Mouse (Mus musculus): ENCODE results near the gene Gbp7. TPM values are rescaled to one million over a fixed set of nuclear protein-coding genes. Genes with fewer than 3 reads are reported as not detected.
"Not testable (repeated sequence)": the region's sequence is repeated elsewhere in the genome, so short reads cannot be mapped to it uniquely, and the experiment has no call there.

The Gbp7 gene
- polyA plus RNA-seq, 1 experiment: 0.62 TPM

DNA sequence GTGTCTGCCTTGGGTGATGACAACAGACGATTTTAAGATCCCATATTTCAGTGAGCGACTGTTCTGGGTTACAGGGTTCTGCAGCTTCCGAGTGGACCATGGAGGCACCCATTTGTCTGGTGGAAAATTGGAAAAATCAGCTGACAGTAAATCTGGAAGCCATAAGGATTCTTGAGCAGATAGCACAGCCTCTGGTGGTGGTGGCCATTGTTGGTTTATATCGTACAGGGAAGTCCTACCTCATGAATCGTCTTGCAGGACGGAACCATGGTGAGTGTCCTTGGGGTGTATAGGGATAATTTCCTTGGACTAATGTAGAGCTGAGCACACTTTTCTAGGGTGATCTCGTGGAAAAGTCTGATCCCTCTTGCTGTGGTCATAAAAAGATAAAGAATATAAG is 31.5 kb downstream of the Gbp7 start:
- no peak for DNase-seq (ENCODE audit: low read depth)
- TF ChIP-seq POLR2A (IDR thresholded peaks at IDR 0.05; ENCODE audit: borderline replicate concordance, extremely low read depth, insufficient read depth, insufficient read length, poor library complexity, severe bottlenecking): no peak
- no peak for TF ChIP-seq CTCF (IDR thresholded peaks at IDR 0.05; ENCODE audit: borderline replicate concordance, extremely low read depth, insufficient read depth, insufficient read length)

DNA sequence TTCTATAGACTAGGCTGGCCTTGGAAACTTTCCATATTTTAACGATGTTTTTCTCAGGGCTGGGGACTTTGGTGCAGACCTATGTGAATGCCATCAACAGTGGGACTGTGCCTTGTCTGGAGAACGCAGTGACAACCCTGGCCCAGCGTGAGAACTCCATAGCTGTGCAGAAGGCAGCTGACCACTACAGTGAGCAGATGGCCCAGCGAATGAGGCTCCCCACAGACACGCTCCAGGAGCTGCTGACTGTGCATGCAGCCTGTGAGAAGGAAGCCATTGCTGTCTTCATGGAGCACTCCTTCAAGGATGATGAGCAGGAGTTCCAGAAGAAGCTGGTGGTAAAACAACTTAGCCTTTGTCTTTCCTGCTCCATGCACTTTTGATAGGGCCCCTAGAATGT is 37.3 kb downstream of the Gbp7 start:
- DNase-seq (ENCODE audit: low read depth): not testable (repeated sequence)

DNA sequence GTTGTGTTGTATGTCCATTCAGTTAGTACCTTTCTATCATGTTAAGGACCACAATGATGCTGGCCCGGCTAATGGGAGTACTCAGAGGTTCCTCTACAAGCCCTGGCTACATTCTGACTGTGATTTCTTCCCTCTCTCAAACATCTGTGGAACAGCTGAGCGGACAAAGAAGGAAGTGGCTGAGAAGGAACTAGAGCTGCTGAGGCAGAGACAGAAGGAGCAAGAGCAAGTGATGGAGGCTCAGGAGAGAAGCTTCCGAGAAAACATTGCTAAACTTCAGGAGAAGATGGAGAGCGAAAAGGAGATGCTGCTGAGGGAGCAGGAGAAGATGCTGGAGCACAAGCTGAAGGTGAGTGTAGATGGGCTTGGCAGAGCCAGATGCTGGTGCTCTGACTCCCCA is 40.6 kb downstream of the Gbp7 start:
- TF ChIP-seq CTCF (IDR thresholded peaks at IDR 0.05; ENCODE audit: borderline replicate concordance, extremely low read depth, insufficient read depth, insufficient read length) (no peak), POLR2A (IDR thresholded peaks at IDR 0.05; ENCODE audit: borderline replicate concordance, extremely low read depth, insufficient read depth, insufficient read length, poor library complexity, severe bottlenecking) (no peak)
- no peak for DNase-seq (ENCODE audit: low read depth)

DNA sequence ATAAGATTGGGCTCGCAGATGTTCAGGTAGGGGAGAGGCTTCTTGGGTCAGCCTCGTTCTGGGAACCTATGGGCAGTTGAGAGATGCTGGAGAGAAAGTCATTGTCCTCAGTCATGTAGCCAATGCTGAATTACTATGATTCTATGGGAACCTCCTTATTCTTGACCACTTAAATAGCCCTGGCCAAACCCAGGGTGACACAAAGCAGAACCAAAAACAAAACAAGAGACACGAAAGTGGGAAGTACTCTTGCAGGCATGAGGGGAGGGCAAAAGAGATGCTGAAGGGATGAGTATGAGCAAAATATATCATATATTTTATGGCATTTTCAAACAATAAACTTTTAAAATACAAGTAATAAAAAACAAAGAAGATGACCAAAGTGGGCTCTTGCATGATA is 47.0 kb downstream of the Gbp7 start:
- no peak for TF ChIP-seq CTCF (IDR thresholded peaks at IDR 0.05; ENCODE audit: borderline replicate concordance, extremely low read depth, insufficient read depth, insufficient read length)
- TF ChIP-seq POLR2A (IDR thresholded peaks at IDR 0.05; ENCODE audit: borderline replicate concordance, extremely low read depth, insufficient read depth, insufficient read length, poor library complexity, severe bottlenecking): no peak
- no peak for DNase-seq (ENCODE audit: low read depth)

DNA sequence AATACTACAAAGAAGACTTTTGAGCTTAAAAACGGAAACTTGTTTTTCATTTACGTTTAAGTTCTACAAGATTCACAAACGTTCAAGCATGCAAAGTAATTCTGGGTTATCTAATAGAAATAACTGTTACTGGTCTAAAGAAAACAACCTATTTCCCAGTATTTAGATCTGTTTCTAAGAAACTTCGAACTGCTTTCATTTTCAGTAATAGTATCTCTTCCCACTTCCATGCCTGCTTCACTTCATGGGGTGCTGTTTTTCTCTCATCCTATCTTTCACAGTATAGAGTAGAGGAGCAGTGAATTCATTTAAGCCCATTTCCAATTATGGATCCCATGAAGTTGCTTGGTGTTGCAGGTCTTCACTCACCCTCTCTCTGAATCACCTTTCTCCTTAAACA is 48.2 kb downstream of the Gbp7 start:
- DNase-seq (ENCODE audit: low read depth): no peak
- TF ChIP-seq POLR2A (IDR thresholded peaks at IDR 0.05; ENCODE audit: borderline replicate concordance, extremely low read depth, insufficient read depth, insufficient read length, poor library complexity, severe bottlenecking) (no peak), CTCF (IDR thresholded peaks at IDR 0.05; ENCODE audit: borderline replicate concordance, extremely low read depth, insufficient read depth, insufficient read length) (no peak)

DNA sequence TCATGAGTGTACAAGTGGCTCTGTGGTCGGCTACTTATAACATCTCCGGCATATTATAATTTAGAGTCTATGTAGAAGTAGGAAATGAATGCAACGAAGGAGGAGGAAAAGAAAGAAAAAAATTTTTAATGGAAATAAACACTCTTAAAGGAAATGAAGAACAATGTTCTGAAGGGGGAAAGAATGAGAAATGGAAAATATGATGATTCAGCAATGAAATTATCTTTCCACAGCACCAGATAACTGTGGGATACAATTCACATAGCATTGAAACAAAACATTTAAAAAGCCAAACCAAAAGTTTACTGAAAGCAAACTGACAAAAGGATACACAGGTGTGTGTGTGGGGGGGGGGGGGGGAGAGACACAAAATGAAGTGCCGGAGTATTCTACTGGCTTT is 52.9 kb downstream of the Gbp7 start:
- TF ChIP-seq POLR2A (IDR thresholded peaks at IDR 0.05; ENCODE audit: borderline replicate concordance, extremely low read depth, insufficient read depth, insufficient read length, poor library complexity, severe bottlenecking) (no peak), CTCF (IDR thresholded peaks at IDR 0.05; ENCODE audit: borderline replicate concordance, extremely low read depth, insufficient read depth, insufficient read length) (no peak)
- no peak for DNase-seq (ENCODE audit: low read depth)

DNA sequence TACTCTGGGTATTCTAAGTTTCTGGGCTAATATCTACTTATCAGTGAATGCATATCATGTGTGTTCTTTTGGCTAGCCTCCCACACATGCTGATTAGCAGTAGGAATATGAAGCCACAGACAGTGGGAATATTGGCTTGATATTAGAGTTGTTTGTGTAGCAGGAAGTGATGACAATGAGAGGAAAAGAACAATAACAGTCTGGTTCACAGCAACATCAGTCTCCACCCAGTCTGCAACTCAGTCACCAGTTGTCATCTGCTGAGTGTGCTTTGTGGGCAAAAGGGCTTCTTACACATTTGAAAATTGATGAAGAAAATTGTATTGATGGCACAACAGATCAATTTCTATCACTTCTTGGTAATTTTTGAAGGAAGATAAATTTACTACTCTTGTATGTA is 57.2 kb downstream of the Gbp7 start:
- no peak for DNase-seq (ENCODE audit: low read depth)
- TF ChIP-seq CTCF (IDR thresholded peaks at IDR 0.05; ENCODE audit: borderline replicate concordance, extremely low read depth, insufficient read depth, insufficient read length) (no peak), POLR2A (IDR thresholded peaks at IDR 0.05; ENCODE audit: borderline replicate concordance, extremely low read depth, insufficient read depth, insufficient read length, poor library complexity, severe bottlenecking) (no peak)

DNA sequence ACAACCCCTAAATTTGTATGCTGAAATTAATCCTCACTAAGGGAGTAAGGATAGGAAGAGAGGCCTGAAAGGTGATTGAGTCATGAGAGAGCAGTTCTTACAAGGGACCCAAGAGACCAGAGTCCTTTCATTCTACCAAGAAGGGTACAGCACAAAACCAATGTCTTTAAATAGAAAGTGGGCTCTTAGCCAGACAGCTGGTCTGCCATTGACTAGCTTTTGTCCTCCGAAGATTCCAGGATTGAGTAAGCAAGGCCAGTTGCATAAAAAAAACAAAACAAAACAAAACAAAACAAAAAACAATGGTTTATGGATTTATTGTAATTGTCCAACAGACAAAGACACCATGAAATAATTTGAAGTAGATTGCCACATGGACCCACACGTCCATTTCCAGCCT is 58.7 kb downstream of the Gbp7 start:
- TF ChIP-seq CTCF (IDR thresholded peaks at IDR 0.05; ENCODE audit: borderline replicate concordance, extremely low read depth, insufficient read depth, insufficient read length) (no peak), POLR2A (IDR thresholded peaks at IDR 0.05; ENCODE audit: borderline replicate concordance, extremely low read depth, insufficient read depth, insufficient read length, poor library complexity, severe bottlenecking) (no peak)
- peak; percentile 5 for DNase-seq (ENCODE audit: low read depth)

DNA sequence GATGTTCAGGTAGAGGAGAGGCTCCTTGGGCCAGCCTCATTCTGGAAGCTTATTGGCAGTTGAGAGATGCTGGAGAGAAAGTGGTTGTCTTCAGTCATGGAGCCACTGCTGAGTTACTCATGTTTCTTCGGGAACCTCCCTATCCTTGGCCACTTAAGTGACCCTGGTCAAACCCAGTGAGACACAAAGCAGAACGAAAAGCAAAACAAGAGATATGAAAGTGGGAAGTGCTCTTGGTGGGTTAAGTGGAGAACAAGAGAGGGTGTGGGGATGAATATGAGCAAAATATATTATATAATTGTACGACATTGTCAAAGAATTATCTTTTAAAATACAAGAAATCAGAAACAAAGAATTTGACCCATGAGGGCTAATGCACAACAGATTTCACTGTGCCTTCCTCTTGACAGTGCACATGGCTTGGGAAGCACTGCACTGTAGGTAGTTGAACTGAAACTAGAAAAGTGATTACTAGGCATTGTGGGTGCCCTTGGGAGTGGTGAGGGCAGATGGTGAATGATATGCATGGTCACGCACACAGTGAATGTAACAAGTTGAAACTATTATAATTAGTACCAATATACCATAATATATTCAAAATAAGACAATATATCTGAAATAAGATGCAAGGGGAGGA is 60.4 kb downstream of the Gbp7 start:
- DNase-seq (ENCODE audit: low read depth): no peak
- TF ChIP-seq CTCF (IDR thresholded peaks at IDR 0.05; ENCODE audit: borderline replicate concordance, extremely low read depth, insufficient read depth, insufficient read length): no peak
- no peak for TF ChIP-seq POLR2A (IDR thresholded peaks at IDR 0.05; ENCODE audit: borderline replicate concordance, extremely low read depth, insufficient read depth, insufficient read length, poor library complexity, severe bottlenecking)

DNA sequence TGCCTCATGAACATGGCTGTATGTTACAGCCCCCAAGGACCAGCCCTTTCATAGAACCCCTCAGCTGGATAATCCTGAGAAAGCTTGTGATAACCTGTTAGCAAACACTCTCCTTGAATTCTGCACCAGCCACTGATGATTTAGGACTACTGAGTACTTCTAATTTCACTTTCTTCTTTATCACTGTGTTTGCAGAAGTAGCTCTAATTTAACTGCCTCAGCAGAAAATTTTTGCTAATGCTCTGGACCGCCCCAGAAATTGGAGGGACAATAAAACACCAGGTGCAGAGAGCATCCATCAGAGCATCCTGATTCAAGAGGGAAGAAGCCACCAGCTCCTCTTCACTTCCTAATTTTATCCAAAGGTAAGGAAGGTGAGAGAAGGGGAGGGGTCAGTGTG is 64.4 kb downstream of the Gbp7 start, which contains the start of gene Gbp2b:
Gbp2b (plus strand) TSS at position 301 of the 400 bp plus-strand sequence.
- TF ChIP-seq POLR2A (IDR thresholded peaks at IDR 0.05; ENCODE audit: borderline replicate concordance, extremely low read depth, insufficient read depth, insufficient read length, poor library complexity, severe bottlenecking) (no peak), CTCF (IDR thresholded peaks at IDR 0.05; ENCODE audit: borderline replicate concordance, extremely low read depth, insufficient read depth, insufficient read length) (no peak)
- DNase-seq (ENCODE audit: low read depth): no peak

DNA sequence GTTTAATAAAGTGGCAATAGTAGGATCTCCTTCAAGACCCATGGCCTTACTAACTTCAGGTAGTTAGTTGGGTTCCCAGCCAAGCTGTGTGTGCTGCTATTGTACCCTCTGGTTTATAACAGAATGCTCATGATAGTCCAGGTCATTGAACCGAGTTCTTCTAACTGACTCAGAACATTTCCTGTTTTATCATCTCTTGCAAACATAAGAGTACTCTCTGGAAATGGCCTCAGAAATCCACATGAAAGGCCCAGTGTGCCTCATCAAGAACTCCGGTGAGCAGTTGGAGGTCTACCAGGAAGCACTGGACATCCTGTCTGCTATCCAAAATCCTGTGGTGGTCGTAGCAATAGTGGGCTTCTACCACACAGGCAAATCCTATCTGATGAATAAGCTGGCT is 67.8 kb downstream of the Gbp7 start:
- TF ChIP-seq CTCF (IDR thresholded peaks at IDR 0.05; ENCODE audit: borderline replicate concordance, extremely low read depth, insufficient read depth, insufficient read length) (no peak), POLR2A (IDR thresholded peaks at IDR 0.05; ENCODE audit: borderline replicate concordance, extremely low read depth, insufficient read depth, insufficient read length, poor library complexity, severe bottlenecking) (no peak)
- no peak for DNase-seq (ENCODE audit: low read depth)

Other genes with a start within 250 kb of the Gbp7 start
- gene Pdlim5, start 134.6 kb upstream of the Gbp7 start, polyA plus RNA-seq (2012; rRNA removed): 12.4 and 14.3 TPM in 2 replicates
- 0.10 and 0.11 TPM in 2 replicates for gene Gbp5, start 36.4 kb upstream of the Gbp7 start, polyA plus RNA-seq (2012; rRNA removed)
- 0.62 and 1.1 TPM in 2 replicates for gene Gbp3, start 29.7 kb downstream of the Gbp7 start, polyA plus RNA-seq (2012; rRNA removed)
- not detected in 2 replicates for gene Gbp2b, start 64.5 kb downstream of the Gbp7 start, polyA plus RNA-seq (2012; rRNA removed)
- gene Gbp2, start 90.3 kb downstream of the Gbp7 start, polyA plus RNA-seq (2012; rRNA removed): 0.25 and 0.75 TPM in 2 replicates
- 3.2 and 3.6 TPM in 2 replicates for gene Kyat3, start 170.7 kb downstream of the Gbp7 start, polyA plus RNA-seq (2012; rRNA removed)
- gene Gtf2b, start 234.7 kb downstream of the Gbp7 start, polyA plus RNA-seq (2012; rRNA removed): 58.3 and 69.3 TPM in 2 replicates